ENCODE assay signal across 20 mouse cellular contexts in genomic region chr3:61418096-61418495, GRCm38 (mm10). TPM values are rescaled to one million over a fixed set of nuclear protein-coding genes. Genes with fewer than 3 reads are reported as not detected.
DNase-seq lines count a peak whose midpoint lies in the region; ATAC-seq and TF ChIP-seq lines count a peak whose summit lies in the region.
"Had no signal": no experiment of that assay in that cellular context is flagged by ENCODE, and none has a peak within 500 bp of the region (broad histone marks: within the 10 kb centered on the region; RNA-seq: fewer than 3 reads in every experiment).

No protein-coding gene starts in this region.

- H3K4me3 ChIP-seq in forebrain, embryonic 14.5 days (ENCODE audit: low read depth, low read length), result no peak overlapping the region
- H3K4me3 ChIP-seq in forebrain, embryonic 12.5 days (replicated peaks), result no peak overlapping the region
- H3K4me3 ChIP-seq in layer of hippocampus, adult 2 months, result no peak overlapping the region
- H3K4me3 ChIP-seq: embryonic facial prominence, embryonic 13.5 days; forebrain, embryonic 13.5 days; gastrocnemius, adult 2 months; heart, embryonic 13.5 days; hindbrain, embryonic 13.5 days had no signal

- no peaks in the 10 kb centered on the region for H3K27me3 ChIP-seq in forebrain, embryonic 14.5 days (replicated peaks; ENCODE audit: control insufficient read depth, insufficient read depth, low read length)
- no peaks in the 10 kb centered on the region for H3K27me3 ChIP-seq in forebrain, embryonic 12.5 days
- H3K27me3 ChIP-seq: embryonic facial prominence, embryonic 13.5 days; forebrain, embryonic 13.5 days; heart, embryonic 13.5 days; hindbrain, embryonic 13.5 days had no signal

- peak; percentile 36 for DNase-seq in forebrain, embryonic 14.5 days (ENCODE audit: low spot score)
- peak in 1 of 2 experiments; percentile 12 for DNase-seq in layer of hippocampus, adult 2 months (ENCODE audit: low spot score in 2 of 2)
- no peak for DNase-seq in layer of hippocampus, adult 9-10 months (ENCODE audit: low spot score)
- DNase-seq in Muller cell, postnatal 12 days (ENCODE audit: inconsistent ontology term), result peak; percentile 34
- peak; percentile 29 for DNase-seq in brain, adult 2 months (ENCODE audit: low read depth, low spot score)
- DNase-seq in urinary bladder, adult 2 months (ENCODE audit: low spot score), result no peak
- DNase-seq: adrenal gland, postnatal 10 days; cerebellum, adult 2 months; cerebellum, postnatal 25 days; gastrocnemius, adult 2 months; gastrocnemius, postnatal 36 days; heart, adult 11 months; heart, postnatal 36 days had no signal

- H3K4me2 ChIP-seq in forebrain, embryonic 14.5 days (ENCODE audit: low read length), result no peak overlapping the region
- no peak overlapping the region for H3K4me2 ChIP-seq in forebrain, embryonic 12.5 days
- H3K4me2 ChIP-seq: embryonic facial prominence, embryonic 13.5 days; forebrain, embryonic 13.5 days; heart, embryonic 13.5 days; hindbrain, embryonic 13.5 days had no signal

- no peak overlapping the region for H3K9ac ChIP-seq in forebrain, embryonic 14.5 days (ENCODE audit: low read length)
- H3K9ac ChIP-seq in forebrain, embryonic 12.5 days, result no peak overlapping the region
- H3K9ac ChIP-seq: embryonic facial prominence, embryonic 13.5 days; forebrain, embryonic 13.5 days; heart, embryonic 13.5 days; hindbrain, embryonic 13.5 days had no signal

- TF ChIP-seq CTCF in layer of hippocampus, adult 2 months (conservative IDR thresholded peaks at IDR 0.05), result no peak

- no peak for ATAC-seq in forebrain, embryonic 14.5 days
- ATAC-seq in forebrain, embryonic 12.5 days (ENCODE audit: low FRiP score), result no peak
- ATAC-seq: forebrain, embryonic 13.5 days; intestine, embryonic 16.5 days had no signal

- no peak overlapping the region for H3K27ac ChIP-seq in forebrain, embryonic 14.5 days (ENCODE audit: low read depth, low read length)
- H3K27ac ChIP-seq in forebrain, embryonic 12.5 days, result no peak overlapping the region
- H3K27ac ChIP-seq in layer of hippocampus, adult 2 months, result 0 out of 2 replicates have a peak overlapping the region, but pooled peaks have one; percentile 6
- H3K27ac ChIP-seq: embryonic facial prominence, embryonic 13.5 days; forebrain, embryonic 13.5 days; gastrocnemius, adult 2 months; heart, embryonic 13.5 days; hindbrain, embryonic 13.5 days had no signal

- H3K4me1 ChIP-seq in forebrain, embryonic 14.5 days (ENCODE audit: control insufficient read depth, insufficient read depth, low read length), result no peaks in the 10 kb centered on the region
- peaks cover 3% of the 10 kb centered on the region; the same call in 1 of the 2 replicates for H3K4me1 ChIP-seq in forebrain, embryonic 12.5 days
- H3K4me1 ChIP-seq: forebrain, embryonic 13.5 days; heart, embryonic 13.5 days; hindbrain, embryonic 13.5 days had no signal

- no peaks in the 10 kb centered on the region for H3K9me3 ChIP-seq in forebrain, embryonic 14.5 days (replicated peaks; ENCODE audit: control insufficient read depth, low read length)
- H3K9me3 ChIP-seq in forebrain, embryonic 12.5 days, result no peaks in the 10 kb centered on the region
- H3K9me3 ChIP-seq: embryonic facial prominence, embryonic 13.5 days; forebrain, embryonic 13.5 days; heart, embryonic 13.5 days; hindbrain, embryonic 13.5 days had no signal

- WGBS in forebrain, embryonic 14.5 days, result 74% methylated on average over 3 of the region's 3 CpGs
- WGBS in forebrain, embryonic 12.5 days, result 87% methylated on average over 3 of the region's 3 CpGs

- H3K36me3 ChIP-seq in forebrain, embryonic 14.5 days (ENCODE audit: control insufficient read depth, insufficient read depth, low read length), result no peaks in the 10 kb centered on the region
- no peaks in the 10 kb centered on the region for H3K36me3 ChIP-seq in forebrain, embryonic 12.5 days (replicated peaks)
- H3K36me3 ChIP-seq: embryonic facial prominence, embryonic 13.5 days; heart, embryonic 13.5 days; hindbrain, embryonic 13.5 days had no signal

RNA-seq across cellular contexts. Expression of gene B430305J03Rik, which starts 52.3 kb away (rescaled TPM):
- not detected in 2 replicates for polyA plus RNA-seq in forebrain, embryonic 14.5 days (2014; fragmentation: Nextera tagmentation; extraction: Ambion mirVana)
- polyA plus RNA-seq in forebrain, embryonic 12.5 days (2016; fragmentation: Nextera tagmentation; extraction: Ambion mirVana), result not detected in 2 replicates
- 1 to 10 TPM; 2.6 to 3.2 TPM for total RNA-seq in layer of hippocampus, adult 2 months (2021)
- 0.22 and 0.35 TPM in 2 replicates for polyA plus RNA-seq in urinary bladder, adult 2 months (2012; rRNA removed)
- total RNA-seq: gastrocnemius, adult 2 months; gastrocnemius, postnatal 36 days had no signal
- polyA plus RNA-seq: embryonic facial prominence, embryonic 13.5 days; forebrain, embryonic 13.5 days; heart, embryonic 13.5 days; heart, postnatal 0 days; hindbrain, embryonic 13.5 days; intestine, embryonic 16.5 days had no signal

RNA-seq across cellular contexts. Expression of gene Rap2b, which starts 56.7 kb away (rescaled TPM):
- 14.6 and 15.2 TPM in 2 replicates for polyA plus RNA-seq in forebrain, embryonic 14.5 days (2014; fragmentation: Nextera tagmentation; extraction: Ambion mirVana)
- polyA plus RNA-seq in forebrain, embryonic 12.5 days (2016; fragmentation: Nextera tagmentation; extraction: Ambion mirVana), result 15.7 and 16.7 TPM in 2 replicates
- total RNA-seq in layer of hippocampus, adult 2 months (2021), result 10 to 100 TPM; 42.4 to 47.8 TPM
- polyA plus RNA-seq in urinary bladder, adult 2 months (2012; rRNA removed), result 7.2 and 7.8 TPM in 2 replicates

Comparison
In these comparisons a context has a peak if more than half of its experiments do, and no peak if none do; other contexts are left out.
1. DNase-seq: peak in forebrain, embryonic 14.5 days (single experiment), Muller cell, postnatal 12 days (single experiment) and brain, adult 2 months (single experiment); none in layer of hippocampus, adult 9-10 months (single experiment) and urinary bladder, adult 2 months (single experiment).